Mouse (Mus musculus) macrophage (primary cell): ENCODE measurements around the gene Oaz2. TPM values are rescaled to one million over a fixed set of nuclear protein-coding genes. Genes with fewer than 3 reads are reported as not detected.

Experiments used
- H3K27ac ChIP-seq: fragments of 350-480 bp; formaldehyde crosslinking; 2 replicates; pipeline ENCODE4 v1.9.0; 2021
- H3K36me3 ChIP-seq: fragments of 350-480 bp; formaldehyde crosslinking; 2 replicates; pipeline ENCODE4 v1.9.0; 2021; ENCODE audit errors: inconsistent target
- H3K4me3 ChIP-seq: fragments of 350-480 bp; formaldehyde crosslinking; 2 replicates; pipeline ENCODE4 v1.9.0; 2021; ENCODE audit errors: inconsistent target
- H3K79me2 ChIP-seq: fragments of 350-480 bp; formaldehyde crosslinking; 2 replicates; pipeline ENCODE4 v1.9.0; 2021; ENCODE audit errors: inconsistent target
- WGBS: methylation state at CpG from one replicate; pipeline ENCODE4 v1.1.7; 2026; ENCODE audit warnings: inconsistent platforms; ENCODE audit not compliant: missing documents; 5-methylcytosine and 5-hydroxymethylcytosine counted together
- polyA plus RNA-seq: library from polyadenylated mRNA; stranded (reverse); fragments of 250-400 nt; gene quantifications from 3 replicates; pipeline ENCODE4 v1.2.4, GENCODE M21; 2018; ENCODE audit warnings: inconsistent platforms
- total RNA-seq, 78 experiments: library from RNA; depleted of rRNA; stranded (reverse); fragments of 250-400 nt; gene quantifications; 1 replicate in 9 of 78; 2 replicates in 24 of 78; 3 replicates in 43 of 78; 4 replicates in 2 of 78; pipeline ENCODE4 v1.2.4; 2018; ENCODE audit warnings: inconsistent platforms in 56 of 78

The Oaz2 gene
- total RNA-seq (2018; cell fraction: chromatin; rRNA removed): 10 to 100 TPM in 24 of 26 experiments, 1 to 10 TPM in 2; 6.8 to 44.1 (median 21.2) TPM
- total RNA-seq (2018; cell fraction: cytosol; rRNA removed): 10 to 100 TPM; 16.3 to 37.8 (median 26.7) TPM
- total RNA-seq (2018; cell fraction: nucleus; rRNA removed): 10 to 100 TPM; 10.8 to 33.8 (median 18.9) TPM
- polyA plus RNA-seq: 21.6 to 39.7 TPM (median 24.0 TPM) in 3 replicates

DNA sequence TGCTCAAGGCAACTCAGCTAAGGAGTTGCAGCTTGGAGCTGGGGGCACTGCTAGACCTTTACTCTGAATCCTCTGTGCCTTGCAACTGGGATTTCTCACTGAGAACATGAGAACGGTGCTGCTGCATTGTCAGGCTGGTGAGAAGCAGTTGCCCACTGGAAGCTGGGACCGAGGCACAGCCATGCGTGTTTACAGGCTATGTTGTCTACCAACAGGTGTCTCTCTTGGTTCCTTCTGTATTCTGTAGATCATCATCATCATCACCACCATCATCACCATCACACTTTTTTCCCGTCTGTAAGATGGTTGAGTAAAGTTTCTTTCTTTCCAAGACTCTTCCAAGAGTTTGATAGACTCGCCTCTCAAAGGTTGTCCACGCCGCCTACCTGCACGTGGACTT, at the start of gene Oaz2:
Oaz2 (plus strand) TSS at position 301 of the 400 bp plus-strand sequence.
- Histone ChIP-seq H3K4me3 (no peak within 1 kb of the TSS), H3K36me3 (no peaks in the 10 kb centered on the region), H3K27ac (no peak within 1 kb of the TSS), H3K79me2 (no peaks in the 10 kb centered on the region)
- 91% methylated on average over 8 of the region's 8 CpGs for WGBS

DNA sequence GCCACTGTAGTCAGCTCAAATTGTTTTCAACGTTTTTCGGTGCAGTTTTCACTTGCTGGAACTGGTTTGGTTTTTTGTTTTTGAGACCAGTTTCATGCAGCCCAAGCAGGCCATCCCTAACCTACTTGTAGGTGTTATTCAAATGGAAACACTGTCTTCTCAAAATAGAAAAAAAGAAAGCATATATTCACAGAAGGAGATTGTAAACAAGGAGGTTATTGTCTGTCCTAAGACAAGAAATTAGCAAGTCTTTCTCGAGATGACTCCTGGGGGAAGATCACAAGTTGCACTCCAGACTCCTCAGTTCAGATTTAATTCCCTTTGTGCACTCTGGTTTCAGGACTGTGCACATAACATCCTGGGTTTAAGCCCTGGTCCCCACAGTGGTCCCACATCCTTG, 48.5 kb upstream of the Oaz2 start:
- Histone ChIP-seq H3K27ac (no peak overlapping the region), H3K36me3 (no peaks in the 10 kb centered on the region), H3K79me2 (no peaks in the 10 kb centered on the region), H3K4me3 (no peak overlapping the region)
- 83% methylated on average over 3 of the region's 3 CpGs for WGBS

DNA sequence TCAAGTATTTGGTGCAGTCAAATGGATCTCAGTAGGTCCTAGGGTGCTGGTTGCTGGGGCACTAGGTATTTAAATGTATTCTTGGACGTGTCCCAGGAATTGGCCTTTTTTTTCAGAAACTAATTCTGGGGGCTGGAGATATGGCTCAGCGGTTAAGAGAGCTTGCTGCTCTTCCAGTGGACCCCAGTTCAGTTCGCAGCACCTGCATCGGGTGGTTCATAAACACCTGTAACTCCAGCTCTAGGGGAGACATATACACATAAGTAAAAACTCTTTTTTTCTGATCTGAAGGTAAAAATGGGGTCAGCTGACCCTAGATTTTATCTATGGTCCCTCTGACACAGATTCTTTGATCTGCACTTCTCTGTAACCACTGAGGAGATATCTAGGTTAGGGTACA, 46.6 kb upstream of the Oaz2 start:
- H3K36me3 ChIP-seq: no peaks in the 10 kb centered on the region
- WGBS: 99% methylated on average over 4 of the region's 4 CpGs
- no peaks in the 10 kb centered on the region for H3K79me2 ChIP-seq
- no peak overlapping the region for H3K4me3 ChIP-seq
- H3K27ac ChIP-seq: no peak overlapping the region

GRCm38 (mm10) chr9:65621666-65622065, 46.1 kb upstream of the Oaz2 start:
- Histone ChIP-seq H3K27ac (no peak overlapping the region), H3K4me3 (no peak overlapping the region), H3K79me2 (no peaks in the 10 kb centered on the region), H3K36me3 (no peaks in the 10 kb centered on the region)
- WGBS: 100% methylated on average over 2 of the region's 2 CpGs

- no peaks in the 10 kb centered on the region for H3K36me3 ChIP-seq
- no peak overlapping the region for H3K4me3 ChIP-seq
- H3K79me2 ChIP-seq: no peaks in the 10 kb centered on the region
- no peak overlapping the region for H3K27ac ChIP-seq
- 43% methylated on average over 5 of the region's 5 CpGs for WGBS
These were observed 45.0 kb upstream of the Oaz2 start for GRCm38 (mm10) chr9:65622826-65623225.

DNA sequence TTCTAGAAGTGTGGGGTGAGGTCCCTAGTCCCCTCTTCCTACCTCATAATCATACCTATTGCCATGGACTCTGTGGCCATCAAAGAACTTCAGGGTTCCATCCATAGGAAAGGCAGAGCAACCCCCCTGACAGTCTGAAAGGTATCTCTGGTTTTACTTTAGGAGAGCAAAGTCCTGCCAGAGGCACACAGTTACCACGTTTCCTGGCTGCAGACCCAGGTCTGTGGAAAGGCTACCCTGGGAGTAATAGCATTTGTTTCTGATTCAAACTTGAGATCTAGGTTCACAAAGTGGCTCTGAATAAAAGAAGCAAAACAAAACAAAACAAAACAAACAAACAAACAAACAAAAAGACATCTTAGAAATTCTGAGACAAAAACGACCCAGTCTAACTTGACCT, 43.5 kb upstream of the Oaz2 start:
- WGBS: 82% methylated on average over 2 of the region's 2 CpGs
- Histone ChIP-seq H3K79me2 (no peaks in the 10 kb centered on the region), H3K27ac (no peak overlapping the region)

DNA sequence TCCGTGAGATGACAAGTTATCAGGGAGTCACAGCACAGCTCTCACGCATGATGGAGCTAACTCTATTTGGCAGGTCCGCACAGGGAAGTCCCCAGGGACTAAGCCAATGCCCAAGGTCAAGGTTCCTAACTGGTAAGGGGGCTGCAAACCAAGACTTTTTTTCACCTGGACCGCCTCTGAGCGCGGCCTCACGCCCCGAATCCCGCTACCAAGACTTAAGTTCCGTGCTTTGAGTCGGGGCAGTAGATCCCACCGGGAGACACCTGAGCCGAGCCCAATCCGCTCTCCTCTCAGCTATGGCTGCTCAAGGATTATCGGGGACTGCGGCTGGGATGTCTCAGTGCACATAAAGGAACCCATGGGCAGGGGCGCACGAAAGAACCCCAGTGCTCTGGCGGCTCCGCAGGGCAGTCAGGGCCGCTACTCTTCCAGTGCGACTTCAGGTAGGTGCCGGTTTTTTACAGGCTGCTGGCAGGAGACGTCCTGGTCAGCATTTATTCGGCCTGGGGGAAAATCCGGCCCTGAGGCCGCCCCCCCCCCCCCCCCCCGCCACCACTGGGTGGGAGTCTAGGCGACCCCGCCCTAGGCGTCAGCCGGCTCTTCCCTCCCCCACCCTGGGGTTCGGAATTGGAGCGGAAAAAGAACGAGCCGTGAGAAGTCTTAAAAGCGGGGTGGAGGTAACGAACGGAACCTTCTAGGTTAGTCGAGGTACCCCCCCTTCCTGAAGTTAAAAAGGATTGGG, 38.6 kb upstream of the Oaz2 start, which contains the start of gene Rbpms2:
Rbpms2 (plus strand) TSS at position 624 of the 742 bp plus-strand sequence.
- no peaks in the 10 kb centered on the region for H3K36me3 ChIP-seq
- H3K4me3 ChIP-seq: peak within 1 kb of the TSS; percentile 3; the same call in 1 of the 2 replicates
- H3K27ac ChIP-seq: no peak within 1 kb of the TSS
- H3K79me2 ChIP-seq: no peaks in the 10 kb centered on the region
- WGBS: 7% methylated on average over 35 of the region's 40 CpGs

More for the DNA sequence above, 43.5 kb upstream of the Oaz2 start:
- Histone ChIP-seq H3K36me3 (no peaks in the 10 kb centered on the region), H3K4me3 (no peak overlapping the region)

DNA sequence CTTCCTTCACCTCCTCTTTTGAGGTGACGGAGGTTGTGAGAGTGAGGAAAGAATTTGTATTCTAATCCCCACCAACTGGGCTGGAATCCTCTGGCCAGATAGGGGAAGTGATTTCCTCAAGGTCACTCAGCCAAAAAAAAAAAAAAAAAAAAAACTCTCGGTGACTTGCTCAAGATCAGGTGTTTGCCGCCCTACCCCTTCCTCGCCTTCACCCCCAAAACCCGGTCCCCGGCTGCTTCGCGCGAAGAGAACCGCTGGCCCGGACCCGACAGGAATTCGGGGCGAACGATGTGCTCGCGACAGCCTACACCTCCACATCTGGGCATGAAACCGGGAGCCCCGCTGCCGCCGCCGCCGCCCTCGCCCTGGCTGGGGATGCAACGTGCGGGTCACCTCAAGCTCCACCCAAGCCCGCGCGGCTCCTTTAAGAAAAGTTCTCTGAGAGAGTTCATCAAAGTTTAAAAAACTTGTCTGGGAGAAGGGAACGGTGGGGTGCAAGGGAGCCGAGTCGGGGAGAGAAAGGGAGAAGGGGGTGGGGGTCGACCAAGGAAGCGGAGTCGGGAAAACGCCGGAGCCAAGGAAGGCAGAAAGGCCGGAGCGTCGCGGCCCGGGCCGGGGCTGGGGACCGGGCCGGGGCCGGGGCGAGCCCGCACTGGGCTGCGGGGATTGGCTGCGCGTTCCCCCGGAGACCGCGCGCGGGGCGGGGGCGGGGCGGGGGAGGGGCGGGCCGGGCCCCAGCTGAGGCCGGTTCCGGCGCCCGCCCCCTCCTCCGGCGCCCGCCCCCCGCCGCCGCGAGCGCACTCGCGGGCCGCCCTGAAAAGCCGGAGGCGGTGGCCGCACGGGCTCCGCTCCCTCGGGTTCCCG, 37.8 kb upstream of the Oaz2 start:
- no peak overlapping the region for H3K27ac ChIP-seq

GRCm38 (mm10) chr9:65630631-65631353, 37.0 kb upstream of the Oaz2 start:
- no peaks in the 10 kb centered on the region for H3K79me2 ChIP-seq
- no peaks in the 10 kb centered on the region for H3K36me3 ChIP-seq
- WGBS: 6% methylated on average over 68 of the region's 78 CpGs
- H3K27ac ChIP-seq: no peak overlapping the region
- H3K4me3 ChIP-seq: no peak overlapping the region

More for the DNA sequence above, 37.8 kb upstream of the Oaz2 start:
- Histone ChIP-seq H3K4me3 (peak overlapping the region; percentile 3; the same call in 1 of the 2 replicates), H3K79me2 (no peaks in the 10 kb centered on the region), H3K36me3 (no peaks in the 10 kb centered on the region)
- 1% methylated on average over 36 of the region's 83 CpGs for WGBS

DNA sequence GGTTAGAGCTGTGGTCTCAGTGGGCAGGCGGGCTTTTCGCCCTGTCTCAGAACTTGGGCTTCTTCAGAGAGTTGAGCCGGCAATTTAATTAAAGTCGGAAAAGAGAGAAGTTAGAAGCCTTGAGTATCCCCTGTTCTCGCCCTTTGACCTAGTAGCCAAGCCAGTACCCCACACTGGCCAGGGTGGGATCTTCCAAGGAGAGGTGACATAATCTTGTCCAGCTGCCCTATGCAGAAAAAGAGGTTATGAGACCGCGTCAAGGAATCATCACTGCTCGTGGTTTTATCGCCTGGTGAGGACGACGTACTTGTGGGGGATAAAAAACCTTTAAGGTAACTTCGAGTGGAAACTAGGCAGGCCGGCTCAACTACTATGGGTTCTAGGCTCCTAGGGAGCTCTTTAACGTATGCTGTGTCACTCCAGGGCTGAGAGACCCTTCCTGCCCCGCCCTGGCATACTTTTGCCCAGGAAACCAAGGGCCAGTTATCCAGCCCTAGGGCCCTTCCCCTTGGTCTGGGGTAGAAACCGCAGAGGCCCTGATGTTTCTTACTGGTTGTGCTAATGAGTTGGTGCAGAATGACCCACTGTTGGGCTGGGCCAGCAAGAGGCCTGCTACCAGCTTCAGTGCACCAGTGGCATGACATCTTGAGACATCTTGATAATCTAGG, 36.3 kb upstream of the Oaz2 start:
- WGBS: 49% methylated on average over 16 of the region's 16 CpGs
- Histone ChIP-seq H3K36me3 (no peaks in the 10 kb centered on the region), H3K4me3 (no peak overlapping the region), H3K27ac (no peak overlapping the region), H3K79me2 (no peaks in the 10 kb centered on the region)

DNA sequence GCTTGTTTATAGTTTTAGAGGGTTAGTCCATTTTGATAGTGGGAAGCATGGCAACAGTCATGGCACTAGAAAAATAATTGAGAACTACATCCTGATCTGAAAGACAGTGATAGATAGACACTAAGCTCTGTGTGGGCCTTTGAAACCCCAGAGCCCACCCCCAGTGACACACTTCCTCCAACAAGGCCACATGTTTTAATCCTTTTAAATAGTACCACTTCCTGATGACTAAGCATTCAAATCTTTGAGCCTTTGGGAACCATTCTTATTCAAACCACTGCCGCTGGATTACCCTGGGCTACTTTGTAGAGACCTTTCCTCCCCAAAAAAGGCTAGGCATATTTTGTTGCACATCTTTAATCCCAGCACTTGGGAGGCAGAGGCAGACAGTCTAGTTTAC, 32.0 kb upstream of the Oaz2 start:
- Histone ChIP-seq H3K36me3 (no peaks in the 10 kb centered on the region), H3K4me3 (no peak overlapping the region), H3K27ac (no peak overlapping the region), H3K79me2 (no peaks in the 10 kb centered on the region)
- WGBS: 47% methylated on average over 1 of the region's 1 CpGs

- Histone ChIP-seq H3K27ac (no peak overlapping the region), H3K79me2 (no peaks in the 10 kb centered on the region), H3K36me3 (no peaks in the 10 kb centered on the region), H3K4me3 (no peak overlapping the region)
- 74% methylated on average over 4 of the region's 4 CpGs for WGBS
These were observed 30.9 kb upstream of the Oaz2 start for GRCm38 (mm10) chr9:65636926-65637325.

- H3K36me3 ChIP-seq: no peaks in the 10 kb centered on the region
- no peaks in the 10 kb centered on the region for H3K79me2 ChIP-seq
- 92% methylated on average over 5 of the region's 5 CpGs for WGBS
- no peak overlapping the region for H3K27ac ChIP-seq
- H3K4me3 ChIP-seq: no peak overlapping the region
These were observed 28.7 kb upstream of the Oaz2 start for GRCm38 (mm10) chr9:65639065-65639464.
